Mouse (Mus musculus) naive thymus-derived CD4-positive, alpha-beta T cell, adult 5 months (primary cell): ENCODE measurements around the gene Fbrs. TPM values are rescaled to one million over a fixed set of nuclear protein-coding genes. Genes with fewer than 3 reads are reported as not detected.

ENCODE experiments used
- polyA plus RNA-seq: library from polyadenylated mRNA; unstranded; fragments of 100-300 nt; shearing (Covaris generic); gene quantifications from one replicate; pipeline ENCODE4 v1.2.1, GENCODE M21; 2017

Gene Fbrs
- 15.9 TPM for polyA plus RNA-seq

DNA sequence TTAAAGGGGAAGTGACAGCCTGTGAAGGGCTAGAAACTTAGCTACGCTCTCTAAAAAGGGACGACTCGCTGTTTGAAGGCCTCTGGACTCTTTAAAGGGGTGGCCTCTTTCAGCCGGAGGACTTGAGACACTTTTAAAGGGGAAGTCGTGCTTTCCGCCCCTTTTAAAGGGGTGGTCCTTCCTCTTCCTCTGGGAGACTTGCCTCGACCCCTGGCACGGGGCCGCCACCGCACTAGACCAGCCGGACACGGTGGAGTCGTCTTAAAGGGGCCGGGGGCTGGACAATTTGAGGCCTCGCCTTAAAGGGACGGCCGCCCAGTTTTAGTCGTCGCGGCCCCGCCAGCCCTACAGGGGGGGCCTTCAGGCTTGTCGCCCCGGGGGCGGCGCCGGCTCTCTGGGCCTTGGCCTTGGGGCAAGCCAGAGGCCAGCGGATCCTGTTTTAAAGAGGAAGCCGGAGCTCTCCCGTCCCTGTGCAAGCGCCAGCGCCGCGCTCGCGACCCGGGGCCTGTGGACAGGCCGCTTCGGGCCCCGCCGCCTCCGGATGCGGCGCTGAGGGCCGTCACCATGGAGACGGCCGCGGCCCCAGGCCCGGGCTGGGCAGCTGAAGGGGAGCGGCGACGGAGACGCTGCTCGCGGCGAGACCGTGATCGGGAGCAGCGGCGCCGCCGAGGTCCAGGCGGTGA is at the start of gene Fbrs:
Gene Fbrs, plus strand, starts transcription at position 565 of the 683 bp plus-strand sequence.

GRCm38 (mm10) chr7:127448521-127449300 is 30.3 kb upstream of the Fbrs start, which contains the start of gene Zfp689:
Zfp689 (minus strand) TSS chr7:127449158.

DNA sequence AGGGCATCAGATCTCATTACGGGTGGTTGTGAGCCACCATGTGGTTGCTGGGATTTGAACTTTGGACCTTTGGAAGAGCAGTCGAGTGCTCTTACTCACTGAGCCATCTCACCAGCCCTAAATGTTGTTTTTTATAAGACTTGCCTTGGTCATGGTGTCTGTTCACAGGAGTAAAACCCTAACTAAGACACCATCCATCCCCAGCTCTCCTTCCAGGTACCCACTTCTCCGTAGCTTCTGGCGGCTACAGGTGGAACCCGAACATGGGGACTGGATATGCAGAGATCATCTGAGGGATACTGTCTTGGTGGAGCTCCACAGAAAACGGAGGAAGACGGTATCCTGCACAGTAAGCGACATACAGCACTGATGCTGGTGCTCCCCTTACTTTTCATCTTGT is 19.7 kb upstream of the Fbrs start, which contains the start of gene Prr14:
Gene Prr14, plus strand, starts transcription at position 301 of the 400 bp plus-strand sequence.

DNA sequence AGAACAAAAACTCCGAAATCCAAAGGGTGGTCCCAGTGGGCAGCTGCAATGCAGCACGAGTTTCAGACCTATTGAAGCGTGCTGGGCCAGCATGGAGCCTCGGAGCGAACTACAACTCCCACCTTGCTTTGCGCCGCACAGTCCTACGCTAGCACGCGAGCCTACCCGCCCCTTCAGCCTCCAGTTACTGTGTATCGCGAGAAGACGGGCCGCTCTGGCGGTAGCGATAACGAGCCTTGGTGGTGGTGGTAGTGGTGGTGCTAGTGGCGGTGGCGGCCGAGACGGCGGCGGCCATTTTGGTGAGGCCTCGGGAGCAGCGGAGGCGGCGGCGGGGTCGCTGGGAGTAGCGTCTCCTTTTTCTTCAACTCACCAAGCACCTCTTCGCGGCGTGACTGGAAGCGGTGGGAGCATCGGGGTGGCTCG is 32.8 kb downstream of the Fbrs start, which contains the start of gene Srcap:
Gene Srcap, plus strand, starts transcription at position 176 of the 423 bp plus-strand sequence.

DNA sequence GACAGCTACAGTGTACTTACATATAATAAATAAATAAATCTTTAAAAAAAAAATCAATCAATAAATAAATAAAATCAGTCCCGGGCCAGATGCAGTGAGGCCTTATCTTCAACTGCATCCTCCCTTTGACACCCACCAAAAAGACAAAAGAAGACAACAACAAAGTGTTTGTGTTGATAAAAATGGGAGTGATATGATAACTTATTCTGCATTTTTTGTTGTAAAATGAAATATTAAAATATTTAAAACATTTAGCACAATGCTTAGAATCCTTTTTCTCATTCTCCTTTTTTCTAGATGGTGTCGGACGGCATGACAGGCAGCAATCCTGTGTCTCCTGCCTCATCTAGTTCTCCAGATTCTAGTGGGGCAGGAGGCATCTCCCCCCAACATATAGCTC is 40.3 kb downstream of the Fbrs start, which contains the start of gene Gm42715:
Gene Gm42715, plus strand, starts transcription at position 301 of the 400 bp plus-strand sequence.

Other genes with a start within 250 kb of the Fbrs start
- 15.9 TPM for gene Zfp553, start 246.1 kb upstream of the Fbrs start, polyA plus RNA-seq
- 528 TPM for gene Sept1, start 246.1 kb upstream of the Fbrs start, polyA plus RNA-seq
- gene Zfp771, start 234.9 kb upstream of the Fbrs start, polyA plus RNA-seq: 7.6 TPM
- gene Dctpp1, start 218.5 kb upstream of the Fbrs start, polyA plus RNA-seq: 10.1 TPM
- gene Sephs2, start 205.1 kb upstream of the Fbrs start, polyA plus RNA-seq: 26.9 TPM
- 168 TPM for gene Itgal, start 182.9 kb upstream of the Fbrs start, polyA plus RNA-seq
- gene Zfp768, start 133.6 kb upstream of the Fbrs start, polyA plus RNA-seq: not detected
- gene Zfp747, start 103.1 kb upstream of the Fbrs start, polyA plus RNA-seq: 28.3 TPM
- gene 9130019O22Rik, start 92.0 kb upstream of the Fbrs start, polyA plus RNA-seq: 7.7 TPM
- 7.6 TPM for gene E430018J23Rik, start 85.6 kb upstream of the Fbrs start, polyA plus RNA-seq
- gene Zfp764, start 72.4 kb upstream of the Fbrs start, polyA plus RNA-seq: 17.1 TPM
- gene Zfp688, start 57.1 kb upstream of the Fbrs start, polyA plus RNA-seq: 23.4 TPM
- gene Zfp689, start 30.0 kb upstream of the Fbrs start, polyA plus RNA-seq: 12.4 TPM
- gene Prr14, start 19.6 kb upstream of the Fbrs start, polyA plus RNA-seq: 147 TPM
- gene Srcap, start 32.8 kb downstream of the Fbrs start, polyA plus RNA-seq: 92.2 TPM
- gene Gm42715, start 40.4 kb downstream of the Fbrs start, polyA plus RNA-seq: 5.2 TPM
- gene Tmem265, start 82.2 kb downstream of the Fbrs start, polyA plus RNA-seq: 10.2 TPM
- 113 TPM for gene Phkg2, start 94.1 kb downstream of the Fbrs start, polyA plus RNA-seq
- gene Ccdc189, start 109.4 kb downstream of the Fbrs start, polyA plus RNA-seq: 0.46 TPM
- gene Rnf40, start 109.6 kb downstream of the Fbrs start, polyA plus RNA-seq: 137 TPM
- gene Zfp629, start 136.6 kb downstream of the Fbrs start, polyA plus RNA-seq: 0.85 TPM
- 35.3 TPM for gene Bcl7c, start 229.7 kb downstream of the Fbrs start, polyA plus RNA-seq
- not detected for gene Ctf1, start 233.5 kb downstream of the Fbrs start, polyA plus RNA-seq